Mouse (Mus musculus) heart, embryonic 11.5 days (tissue): ENCODE data around the gene Gucd1. TPM values are rescaled to one million over a fixed set of nuclear protein-coding genes. Genes with fewer than 3 reads are reported as not detected.

Experiments used
- ATAC-seq: fragments of 200-750 bp; cut with Nextera tagmentation; replicated peaks from 2 replicates; pipeline ENCODE4 v1.8.0; 2017; ENCODE audit warnings: moderate library complexity; ENCODE audit not compliant: insufficient number of reproducible peaks, low FRiP score, low TSS enrichment
- H3K27ac ChIP-seq: fragments of 300-500 bp; sonication (generic); 2 replicates; pipeline ENCODE4 v1.5.1; 2014; ENCODE audit warnings: mild to moderate bottlenecking, low read depth, low read length
- H3K27me3 ChIP-seq: fragments of 300-500 bp; sonication (generic); 2 replicates; pipeline ENCODE4 v1.6.1; 2014; ENCODE audit warnings: mild to moderate bottlenecking, low read length, mixed read lengths; ENCODE audit not compliant: control insufficient read depth, insufficient read depth
- H3K36me3 ChIP-seq: fragments of 300-500 bp; sonication (generic); 2 replicates; pipeline ENCODE4 v1.6.1; 2014; ENCODE audit warnings: mild to moderate bottlenecking, low read length, moderate library complexity, mixed read lengths; ENCODE audit not compliant: control insufficient read depth, insufficient read depth
- H3K4me1 ChIP-seq: fragments of 300-500 bp; sonication (generic); 2 replicates; pipeline ENCODE4 v1.6.1; 2014; ENCODE audit warnings: low read length; ENCODE audit not compliant: control insufficient read depth, insufficient read depth
- H3K4me2 ChIP-seq: fragments of 300-500 bp; sonication (generic); 2 replicates; pipeline ENCODE4 v1.6.1; 2014; ENCODE audit warnings: mild to moderate bottlenecking, moderate library complexity
- H3K4me3 ChIP-seq: fragments of 300-500 bp; sonication (generic); 2 replicates; pipeline ENCODE4 v1.5.1; 2014; ENCODE audit warnings: low read depth, low read length
- H3K9ac ChIP-seq: fragments of 300-500 bp; sonication (generic); 2 replicates; pipeline ENCODE4 v1.6.1; 2014; ENCODE audit warnings: mild to moderate bottlenecking, low read depth, low read length, moderate library complexity
- H3K9me3 ChIP-seq: fragments of 300-500 bp; sonication (generic); replicated peaks from 2 replicates; pipeline ENCODE4 v1.6.1; 2016; ENCODE audit warnings: low read length; ENCODE audit not compliant: control insufficient read depth
- WGBS: fragments of 180-500 bp; shearing (Covaris S2); extraction: QIAGEN DNeasy Blood & Tissue Kit; methylation state at CpG from one replicate; pipeline ENCODE4 v1.1.7; 2014; ENCODE audit not compliant: insufficient replicate concordance; 5-methylcytosine and 5-hydroxymethylcytosine counted together
- polyA plus RNA-seq: library from polyadenylated mRNA; unstranded; fragments of >200 nt; fragmentation: Nextera tagmentation; extraction: Ambion mirVana; gene quantifications from 2 replicates; pipeline ENCODE4 v1.2.1, GENCODE M21; 2014

Gene Gucd1
- polyA plus RNA-seq, 1 experiment from 2014 or later, result 30.5 TPM

DNA sequence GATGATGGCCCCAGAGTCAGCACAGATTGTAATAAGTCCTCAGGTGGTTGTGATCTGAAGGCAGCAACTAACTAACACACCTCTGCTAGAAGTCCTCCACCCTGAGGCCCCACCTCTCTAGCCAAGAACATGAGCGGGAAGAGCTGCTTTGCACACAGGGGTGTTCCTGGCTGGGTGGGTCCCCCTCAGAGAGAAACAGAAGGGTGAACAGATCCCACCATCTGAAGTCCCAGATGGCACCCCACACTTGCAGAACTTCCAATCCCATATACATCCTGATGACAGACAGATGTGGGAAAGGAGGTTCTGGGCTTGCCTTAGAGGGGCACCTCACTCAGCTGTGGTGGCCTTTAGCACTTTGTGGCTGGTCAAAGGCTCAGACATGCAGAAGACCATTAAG, 80.5 kb downstream of the Gucd1 start:
- H3K36me3 ChIP-seq, result no peaks in the 10 kb centered on the region
- H3K27ac ChIP-seq, result no peak overlapping the region
- peaks cover 15% of the 10 kb centered on the region for H3K4me1 ChIP-seq
- no peak overlapping the region for H3K9ac ChIP-seq
- no peak for ATAC-seq
- no peaks in the 10 kb centered on the region for H3K27me3 ChIP-seq
- no peak overlapping the region for H3K4me3 ChIP-seq
- H3K9me3 ChIP-seq, result no peaks in the 10 kb centered on the region
- H3K4me2 ChIP-seq, result no peak overlapping the region
- WGBS, result 92% methylated on average over 1 of the region's 1 CpGs

DNA sequence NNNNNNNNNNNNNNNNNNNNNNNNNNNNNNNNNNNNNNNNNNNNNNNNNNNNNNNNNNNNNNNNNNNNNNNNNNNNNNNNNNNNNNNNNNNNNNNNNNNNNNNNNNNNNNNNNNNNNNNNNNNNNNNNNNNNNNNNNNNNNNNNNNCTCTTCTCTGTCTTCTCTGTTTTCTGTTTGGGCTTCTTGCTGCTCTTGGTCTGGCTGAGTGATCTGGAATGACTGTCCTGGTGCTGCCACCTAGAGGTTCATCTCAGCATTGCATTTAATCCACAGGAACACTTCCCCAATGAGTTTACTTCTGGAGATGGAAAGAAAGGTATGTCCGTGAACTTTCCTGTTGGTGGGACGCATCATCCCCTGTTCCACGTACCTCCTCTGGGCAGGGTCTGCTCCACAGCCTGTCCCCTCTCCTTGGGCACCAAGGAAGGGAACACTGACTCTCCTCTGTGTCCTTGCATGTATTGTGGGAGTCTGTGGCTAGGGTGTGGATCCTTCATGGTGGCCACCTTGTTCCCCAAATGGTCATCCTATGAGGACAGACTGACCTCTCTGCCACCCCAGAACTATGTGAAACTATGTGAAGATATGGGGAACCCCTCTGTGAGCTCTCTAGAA, 81.1 kb downstream of the Gucd1 start:
- Histone ChIP-seq H3K4me1 (peaks cover 10% of the 10 kb centered on the region), H3K9ac (no peak overlapping the region), H3K27me3 (no peaks in the 10 kb centered on the region), H3K36me3 (no peaks in the 10 kb centered on the region), H3K4me2 (no peak overlapping the region), H3K4me3 (no peak overlapping the region), H3K9me3 (no peaks in the 10 kb centered on the region), H3K27ac (no peak overlapping the region)
- no peak; the same call in 1 of the 2 replicates for ATAC-seq
- WGBS, result 17% methylated on average over 3 of the region's 3 CpGs

DNA sequence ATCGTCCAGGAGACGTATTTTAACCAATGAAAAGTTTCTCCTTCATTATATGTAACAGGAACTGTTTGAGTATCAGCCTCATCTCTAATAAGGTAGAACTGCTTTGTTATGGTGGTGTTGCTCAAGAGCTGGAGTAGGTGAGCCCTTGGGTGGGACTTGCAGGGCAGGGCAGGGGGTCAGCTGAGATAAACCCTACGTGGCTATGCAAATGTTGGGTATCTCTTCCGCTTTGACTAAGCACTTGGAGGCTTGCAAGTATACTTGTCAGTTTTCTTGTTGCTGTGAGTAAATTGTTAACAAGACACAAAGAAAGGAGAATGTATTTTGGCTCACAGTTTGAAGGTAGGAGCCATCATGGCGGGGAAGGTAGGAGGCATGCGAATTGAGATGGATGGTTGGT, 87.1 kb downstream of the Gucd1 start:
- Histone ChIP-seq H3K27me3 (no peaks in the 10 kb centered on the region), H3K4me1 (no peaks in the 10 kb centered on the region), H3K27ac (no peak overlapping the region), H3K4me3 (no peak overlapping the region), H3K9ac (no peak overlapping the region), H3K4me2 (no peak overlapping the region), H3K36me3 (no peaks in the 10 kb centered on the region), H3K9me3 (0 out of 2 replicates have a peak, but pooled peaks cover 3% of the 10 kb centered on the region)
- 92% methylated on average over 6 of the region's 6 CpGs for WGBS
- no peak for ATAC-seq

DNA sequence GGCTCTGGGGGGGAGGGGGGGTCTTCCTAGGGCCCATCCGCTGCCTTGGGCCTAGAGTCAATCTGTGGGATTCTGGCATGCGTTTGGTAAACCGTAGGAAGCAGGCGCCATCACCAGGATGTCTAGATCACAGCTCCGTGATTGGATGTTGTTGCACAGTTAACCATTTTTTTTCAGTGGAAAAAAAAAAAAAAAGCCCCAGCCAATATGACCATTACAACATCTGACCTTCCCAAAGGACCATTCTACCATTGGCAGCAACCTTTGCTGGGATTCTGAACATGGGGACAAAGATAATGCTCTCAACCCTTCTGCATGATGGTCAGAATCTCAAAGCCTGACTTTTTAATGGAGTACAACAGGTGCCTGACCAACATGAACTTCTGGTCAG, 87.6 kb downstream of the Gucd1 start:
- Histone ChIP-seq H3K9ac (no peak overlapping the region), H3K27ac (no peak overlapping the region), H3K36me3 (no peaks in the 10 kb centered on the region), H3K4me1 (no peaks in the 10 kb centered on the region), H3K9me3 (0 out of 2 replicates have a peak, but pooled peaks cover 3% of the 10 kb centered on the region), H3K4me3 (no peak overlapping the region), H3K27me3 (no peaks in the 10 kb centered on the region), H3K4me2 (no peak overlapping the region)
- 72% methylated on average over 5 of the region's 5 CpGs for WGBS
- ATAC-seq, result no peak

DNA sequence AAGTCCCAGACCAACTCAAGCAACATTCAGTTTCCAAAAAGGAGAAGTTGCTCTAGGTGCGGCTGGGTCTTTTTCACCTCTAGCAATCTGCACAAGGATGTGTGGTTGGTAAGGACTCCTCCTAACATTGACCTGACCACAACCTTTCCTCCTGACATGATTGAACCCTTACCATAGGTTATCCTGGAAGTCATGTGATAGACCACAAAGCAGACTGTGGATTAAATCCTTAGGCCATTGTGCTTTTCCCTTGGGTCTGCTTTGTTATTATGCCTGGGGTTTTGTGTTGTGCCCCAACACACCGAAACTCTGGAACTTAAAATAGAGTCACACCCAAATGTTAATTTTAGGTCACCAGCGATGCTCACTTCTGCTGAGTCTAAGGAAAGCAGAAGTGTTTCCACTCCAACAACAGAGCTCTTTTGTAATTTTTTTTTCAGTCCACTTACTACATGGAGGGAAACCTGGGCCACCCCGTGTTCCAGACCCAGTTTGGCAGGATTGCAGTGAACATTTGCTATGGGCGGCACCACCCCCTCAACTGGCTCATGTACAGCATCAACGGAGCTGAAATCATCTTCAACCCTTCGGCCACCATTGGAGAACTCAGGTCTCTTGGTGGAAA, 88.1 kb downstream of the Gucd1 start:
- 83% methylated on average over 7 of the region's 7 CpGs for WGBS
- no peak for ATAC-seq
- Histone ChIP-seq H3K4me1 (no peaks in the 10 kb centered on the region; the same call in 1 of the 2 replicates), H3K4me2 (no peak overlapping the region), H3K9ac (no peak overlapping the region), H3K27me3 (no peaks in the 10 kb centered on the region), H3K4me3 (no peak overlapping the region), H3K9me3 (0 out of 2 replicates have a peak, but pooled peaks cover 3% of the 10 kb centered on the region), H3K27ac (no peak overlapping the region), H3K36me3 (no peaks in the 10 kb centered on the region)

DNA sequence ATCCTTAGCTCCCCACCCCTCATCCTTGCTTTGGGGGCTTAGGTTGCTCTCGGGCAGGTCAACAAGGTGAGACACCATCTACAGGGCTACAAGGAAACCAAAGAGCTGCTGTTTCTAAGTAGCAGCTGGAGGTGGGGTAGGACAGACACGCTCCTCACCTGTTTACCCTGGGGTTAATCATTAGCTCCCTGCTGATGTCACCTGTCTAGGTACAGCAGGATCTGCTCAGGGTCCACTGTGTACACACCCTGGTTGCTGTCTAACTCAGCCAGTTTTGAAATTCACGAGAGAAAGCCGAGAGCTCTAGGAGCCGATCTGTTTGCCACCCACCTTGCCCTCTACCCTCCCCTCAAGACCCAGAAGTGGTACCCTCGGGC, 88.8 kb downstream of the Gucd1 start:
- no peak overlapping the region for H3K4me3 ChIP-seq
- ATAC-seq, result no peak
- H3K4me2 ChIP-seq, result no peak overlapping the region
- H3K27ac ChIP-seq, result no peak overlapping the region
- H3K4me1 ChIP-seq, result no peaks in the 10 kb centered on the region; the same call in 1 of the 2 replicates
- no peaks in the 10 kb centered on the region for H3K27me3 ChIP-seq
- 0 out of 2 replicates have a peak, but pooled peaks cover 3% of the 10 kb centered on the region for H3K9me3 ChIP-seq
- 84% methylated on average over 6 of the region's 6 CpGs for WGBS
- no peak overlapping the region for H3K9ac ChIP-seq
- H3K36me3 ChIP-seq, result no peaks in the 10 kb centered on the region

DNA sequence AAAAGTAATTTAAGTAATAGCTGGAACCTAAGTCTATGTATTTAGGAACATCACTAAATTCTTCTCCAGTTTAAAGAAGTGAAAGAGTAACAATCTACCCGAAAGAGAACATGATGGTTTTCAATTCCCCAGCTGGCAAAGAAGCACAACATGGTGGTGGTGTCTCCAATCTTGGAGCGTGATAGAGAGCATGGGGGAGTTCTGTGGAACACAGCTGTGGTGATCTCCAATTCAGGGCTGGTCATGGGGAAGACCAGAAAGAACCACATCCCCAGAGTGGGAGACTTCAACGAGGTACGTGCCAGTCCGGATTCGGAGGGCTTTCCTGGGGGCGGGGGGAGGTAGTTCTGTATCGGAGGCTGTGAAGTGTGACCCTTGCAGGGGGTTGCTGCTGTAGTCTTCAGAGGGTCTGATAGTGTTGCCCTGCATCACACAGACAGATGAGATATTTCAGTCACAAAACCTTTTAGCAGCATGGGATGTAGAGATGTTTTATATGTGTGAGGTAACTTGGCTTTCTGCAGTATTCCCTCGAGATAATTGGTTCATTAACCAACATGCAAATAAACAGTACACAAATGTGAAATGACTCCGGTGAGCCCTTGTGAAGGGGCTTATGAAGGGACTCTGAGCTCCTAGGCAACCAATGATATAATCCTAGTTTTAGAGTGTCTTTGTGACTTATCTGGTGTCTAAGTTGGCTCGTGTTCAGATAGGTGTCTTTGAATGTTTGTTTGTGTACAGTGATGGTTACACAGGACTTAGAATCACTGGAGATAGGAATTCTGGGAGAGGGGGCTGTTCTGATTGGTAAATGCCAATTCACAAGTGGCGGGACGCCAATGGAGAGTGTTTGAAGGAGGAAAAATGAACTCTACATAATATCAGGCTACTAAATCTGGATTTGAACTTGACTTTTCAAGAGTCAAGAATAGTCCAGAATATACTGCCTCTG, 89.4 kb downstream of the Gucd1 start:
- 0 out of 2 replicates have a peak, but pooled peaks cover 3% of the 10 kb centered on the region for H3K9me3 ChIP-seq
- H3K4me1 ChIP-seq, result no peaks in the 10 kb centered on the region; the same call in 1 of the 2 replicates
- no peak overlapping the region for H3K9ac ChIP-seq
- H3K27ac ChIP-seq, result no peak overlapping the region
- WGBS, result 82% methylated on average over 13 of the region's 13 CpGs
- no peak for ATAC-seq
- H3K4me3 ChIP-seq, result no peak overlapping the region
- no peaks in the 10 kb centered on the region for H3K36me3 ChIP-seq
- H3K4me2 ChIP-seq, result no peak overlapping the region
- no peaks in the 10 kb centered on the region for H3K27me3 ChIP-seq

DNA sequence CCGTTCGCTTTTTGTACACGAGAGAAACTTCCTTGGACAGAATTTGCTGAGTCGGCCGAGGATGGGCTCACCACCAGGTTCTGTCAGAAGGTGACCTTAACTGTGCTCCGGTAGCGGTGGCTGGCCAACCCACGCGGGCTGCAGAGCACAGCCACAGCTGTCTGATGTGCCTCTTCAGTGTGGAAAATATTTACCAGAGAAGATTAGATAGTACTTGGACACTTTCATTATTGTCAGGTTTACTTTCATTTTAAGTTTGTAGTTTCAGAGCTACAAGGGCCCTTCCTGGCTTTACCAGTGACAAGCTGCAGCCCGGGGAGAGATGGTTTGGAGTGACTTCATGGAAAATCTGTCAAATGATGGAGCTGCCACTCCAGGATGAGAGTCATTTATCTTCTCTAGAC, 93.3 kb downstream of the Gucd1 start:
- no peaks in the 10 kb centered on the region for H3K9me3 ChIP-seq
- no peak overlapping the region for H3K27ac ChIP-seq
- H3K4me3 ChIP-seq, result no peak overlapping the region
- H3K9ac ChIP-seq, result no peak overlapping the region
- H3K36me3 ChIP-seq, result no peaks in the 10 kb centered on the region
- H3K4me2 ChIP-seq, result no peak overlapping the region
- H3K4me1 ChIP-seq, result no peaks in the 10 kb centered on the region; the same call in 1 of the 2 replicates
- WGBS, result 58% methylated on average over 10 of the region's 10 CpGs
- H3K27me3 ChIP-seq, result no peaks in the 10 kb centered on the region
- ATAC-seq, result no peak
